8 mouse cellular contexts compared by ENCODE assay signal in genomic region chr9:63756581-63757461, GRCm38 (mm10). TPM values are rescaled to one million over a fixed set of nuclear protein-coding genes. Genes with fewer than 3 reads are reported as not detected.
DNase-seq lines count a peak whose midpoint lies in the region; ATAC-seq and TF ChIP-seq lines count a peak whose summit lies in the region.

No protein-coding gene starts in this region.

- DNase-seq in layer of hippocampus, adult 18-20 months (ENCODE audit: low spot score in 2 of 2), result peak; percentile 80
- DNase-seq in layer of hippocampus, postnatal 25 days (ENCODE audit: extremely low spot score in 1 of 2, low spot score in 1 of 2), result no peak
- DNase-seq in adrenal gland, postnatal 36 days, result peak; percentile 57 to 72
- peak; percentile 74 for DNase-seq in forebrain, embryonic 10.5 days (ENCODE audit: extremely low spot score, low spot score)

- peak overlapping the region; percentile 98 for H3K4me2 ChIP-seq in liver, embryonic 12.5 days

- H3K27ac ChIP-seq in forebrain, embryonic 10.5 days, result peak overlapping the region; percentile 99
- peak overlapping the region; percentile 95 for H3K27ac ChIP-seq in liver, embryonic 12.5 days
- peak overlapping the region; percentile 34 for H3K27ac ChIP-seq in olfactory bulb, adult 2 months (ENCODE audit: insufficient read depth, low read depth, low read length)

- no peak for TF ChIP-seq CTCF in olfactory bulb, adult 2 months (IDR thresholded peaks at IDR 0.05; ENCODE audit: insufficient read depth, low read depth, low read length)

- peak; percentile 20 for ATAC-seq in inflammation-experienced regulatory T-cells, adult 6 months
- no peak for ATAC-seq in liver, embryonic 12.5 days
- no peak for ATAC-seq in monocyte, adult 5-6 weeks (replicated peaks; ENCODE audit: insufficient number of reproducible peaks, low FRiP score, low TSS enrichment, poor library complexity, severe bottlenecking)

- peaks cover 4% of the 10 kb centered on the region; the same call in 1 of the 2 replicates for H3K27me3 ChIP-seq in forebrain, embryonic 10.5 days (ENCODE audit: poor library complexity, severe bottlenecking)
- no peaks in the 10 kb centered on the region for H3K27me3 ChIP-seq in liver, embryonic 12.5 days (replicated peaks)

- H3K9me3 ChIP-seq in forebrain, embryonic 10.5 days, result peaks cover 4% of the 10 kb centered on the region; the same call in 1 of the 2 replicates
- H3K9me3 ChIP-seq in liver, embryonic 12.5 days (replicated peaks), result peaks cover 5% of the 10 kb centered on the region

- H3K9ac ChIP-seq in liver, embryonic 12.5 days, result peak overlapping the region; percentile 84

- TF ChIP-seq POLR2A in olfactory bulb, adult 2 months (IDR thresholded peaks at IDR 0.05; ENCODE audit: insufficient read depth, low read depth, low read length), result no peak

- WGBS in forebrain, embryonic 10.5 days, result under 1% methylated on average over 47 of the region's 47 CpGs
- WGBS in liver, embryonic 12.5 days (ENCODE audit: insufficient replicate concordance), result 2% methylated on average over 47 of the region's 47 CpGs
- WGBS in olfactory bulb, adult 2 months, result 3% methylated on average over 47 of the region's 47 CpGs

- H3K36me3 ChIP-seq in forebrain, embryonic 10.5 days (replicated peaks), result 0 out of 2 replicates have a peak, but pooled peaks cover 11% of the 10 kb centered on the region
- H3K36me3 ChIP-seq in liver, embryonic 12.5 days, result no peaks in the 10 kb centered on the region

- peak overlapping the region; percentile 88 for H3K4me3 ChIP-seq in forebrain, embryonic 10.5 days
- H3K4me3 ChIP-seq in liver, embryonic 12.5 days, result peak overlapping the region; percentile 79
- H3K4me3 ChIP-seq in olfactory bulb, adult 2 months (ENCODE audit: insufficient read depth, low read depth, low read length), result peak overlapping the region; percentile 56

- H3K4me1 ChIP-seq in forebrain, embryonic 10.5 days, result peaks cover 85% of the 10 kb centered on the region
- H3K4me1 ChIP-seq in liver, embryonic 12.5 days, result peaks cover 71% of the 10 kb centered on the region
- H3K4me1 ChIP-seq in olfactory bulb, adult 2 months (ENCODE audit: control insufficient read depth, insufficient read depth, low read length), result peaks cover 38% of the 10 kb centered on the region

RNA-seq across cellular contexts. Expression of gene Smad3, which starts 1.0 kb away (rescaled TPM):
- 10 to 100 TPM; 58.2 to 62.5 TPM for total RNA-seq in layer of hippocampus, adult 18-20 months (2021)
- total RNA-seq in layer of hippocampus, postnatal 25 days (2021), result 10 to 100 TPM; 38.0 to 44.6 TPM
- total RNA-seq in adrenal gland, postnatal 36 days (2021), result 10 to 100 TPM; 28.6 to 48.3 TPM
- polyA plus RNA-seq in forebrain, embryonic 10.5 days (2016; fragmentation: Nextera tagmentation; extraction: Ambion mirVana), result 22.1 and 25.5 TPM in 2 replicates
- 10 to 100 TPM; 16.5 to 24.6 (median 16.8) TPM for polyA plus RNA-seq in inflammation-experienced regulatory T-cells, adult 6 months (2017; shearing (Covaris generic))
- polyA plus RNA-seq in liver, embryonic 12.5 days (2016; fragmentation: Nextera tagmentation; extraction: Ambion mirVana), result 5.8 and 7.2 TPM in 2 replicates
- not detected in 2 replicates for polyA plus RNA-seq in olfactory bulb, adult 2 months (2012; ENCODE audit: insufficient read depth, insufficient read length, low replicate concordance, missing spikeins)
- total RNA-seq in monocyte, adult 5-6 weeks (2017), result 52.0 to 121 TPM (median 56.1 TPM) in 3 replicates

Comparison
In these comparisons a context has a peak if more than half of its experiments do, and no peak if none do; other contexts are left out.
1. DNase-seq: peak in layer of hippocampus, adult 18-20 months (2 of 2), adrenal gland, postnatal 36 days (2 of 2) and forebrain, embryonic 10.5 days (single experiment); none in layer of hippocampus, postnatal 25 days (0 of 2).
2. H3K27ac ChIP-seq: peak in every context shown above with its lines; median percentile 99 in forebrain, embryonic 10.5 days; 95 in liver, embryonic 12.5 days; 34 in olfactory bulb, adult 2 months.
3. Peak in every context shown above with its lines, with median percentiles within 50 percentile points of each other: H3K4me3 ChIP-seq.